Mouse (Mus musculus) CD4-positive, CD25-positive, alpha-beta regulatory T cell, adult 4 months (primary cell): ENCODE results near the gene Calhm2. TPM values are rescaled to one million over a fixed set of nuclear protein-coding genes. Genes with fewer than 3 reads are reported as not detected.

ENCODE experiments used
- ATAC-seq: one replicate; pipeline ENCODE4 v1.8.0; 2017
- polyA plus RNA-seq, 2 experiments: library from polyadenylated mRNA; unstranded; fragments of 100-300 nt; shearing (Covaris generic); gene quantifications; one replicate each; pipeline ENCODE4 v1.2.1; 2017

Gene Calhm2
- polyA plus RNA-seq, 2 experiments from 2014 or later: 13.0 to 27.1 TPM

GRCm38 (mm10) chr19:47067096-47067882 lies 70.8 kb downstream of the Calhm2 start, which contains the start of gene Taf5:
Taf5 (plus strand) TSS chr19:47067746.
- peak; percentile 76 for ATAC-seq

- no peak for ATAC-seq
These were observed 72.2 kb downstream of the Calhm2 start for GRCm38 (mm10) chr19:47065860-47066259.

DNA sequence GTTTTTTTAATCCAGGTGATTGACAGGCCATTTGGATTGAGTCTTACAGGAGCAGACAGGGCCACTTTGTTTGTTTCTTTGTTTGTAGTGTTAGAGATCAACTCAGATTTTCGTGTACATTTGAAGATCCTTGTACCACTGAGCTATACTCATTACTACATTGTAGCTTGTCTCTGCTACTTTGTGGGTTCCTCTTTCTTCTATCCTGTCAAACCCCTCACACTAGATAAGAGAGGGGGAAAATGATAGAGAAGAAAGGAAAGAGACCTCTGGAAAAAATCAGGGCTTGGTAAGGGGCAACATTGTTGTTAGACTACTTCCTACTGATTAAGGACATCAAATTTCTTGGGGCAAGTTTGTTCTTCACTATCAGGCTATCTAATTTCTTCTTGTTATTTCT lies 80.4 kb downstream of the Calhm2 start:
- no peak for ATAC-seq

Other genes with a start within 250 kb of the Calhm2 start
- gene Ina, start 123.6 kb downstream of the Calhm2 start, polyA plus RNA-seq: not detected
- 10 to 100 TPM; 38.0 to 42.2 TPM for gene Nt5c2, start 123.1 kb downstream of the Calhm2 start, polyA plus RNA-seq
- gene Pcgf6, start 87.4 kb downstream of the Calhm2 start, polyA plus RNA-seq: 1 to 10 TPM; 7.4 to 8.9 TPM
- 1 to 10 TPM; 2.0 to 2.8 TPM for gene Taf5, start 70.5 kb downstream of the Calhm2 start, polyA plus RNA-seq
- gene Usmg5, start 47.6 kb downstream of the Calhm2 start, polyA plus RNA-seq: 100 to 1,000 TPM; 175 to 307 TPM
- gene Pdcd11, start 47.5 kb downstream of the Calhm2 start, polyA plus RNA-seq: 1 to 10 TPM; 7.9 to 9.4 TPM
- not detected for gene Calhm1, start 6.0 kb upstream of the Calhm2 start, polyA plus RNA-seq
- gene Calhm3, start 19.5 kb upstream of the Calhm2 start, polyA plus RNA-seq: not detected
- under 1 TPM; 0.20 to 0.47 TPM for gene Neurl1a, start 40.5 kb upstream of the Calhm2 start, polyA plus RNA-seq